Mouse (Mus musculus) kidney, adult 2 months (tissue): ENCODE measurements around the gene Fam227a. TPM values are rescaled to one million over a fixed set of nuclear protein-coding genes. Genes with fewer than 3 reads are reported as not detected.

Source experiments
- DNase-seq: peaks from one replicate; pipeline ENCODE4 v3.0.0; 2021
- H3K27ac ChIP-seq: fragments of 200-500 bp; 2 replicates; pipeline ENCODE4 v1.5.1; 2012; ENCODE audit warnings: low read depth, low read length, control low read depth, inconsistent platforms; ENCODE audit not compliant: insufficient read depth
- H3K27me3 ChIP-seq: fragments of 200-500 bp; replicated peaks from 2 replicates; pipeline ENCODE4 v1.6.1; 2012; ENCODE audit warnings: mild to moderate bottlenecking, moderate library complexity, low read length, inconsistent platforms; ENCODE audit not compliant: control insufficient read depth, insufficient read depth
- H3K36me3 ChIP-seq: fragments of 200-500 bp; 2 replicates; pipeline ENCODE4 v1.6.1; 2012; ENCODE audit warnings: mild to moderate bottlenecking, moderate library complexity, low read length, inconsistent platforms; ENCODE audit not compliant: control insufficient read depth, insufficient read depth
- H3K4me1 ChIP-seq: fragments of 200-500 bp; 2 replicates; pipeline ENCODE4 v1.6.1; 2011; ENCODE audit warnings: low read length; ENCODE audit not compliant: control insufficient read depth, insufficient read depth
- H3K4me3 ChIP-seq: fragments of 200-500 bp; 2 replicates; pipeline ENCODE4 v1.5.1; 2011; ENCODE audit warnings: mild to moderate bottlenecking, low read depth, low read length, control low read depth; ENCODE audit not compliant: insufficient read depth
- CTCF ChIP-seq: fragments of 200-500 bp; conservative IDR thresholded peaks from 2 replicates; pipeline ENCODE4 v1.5.1; 2011; ENCODE audit warnings: low read depth, mild to moderate bottlenecking, control low read depth, low read length, moderate library complexity, mixed read lengths; ENCODE audit not compliant: insufficient read depth, insufficient read length
- POLR2A ChIP-seq: fragments of 200-500 bp; IDR thresholded peaks from one replicate; pipeline ENCODE4 v1.6.1; 2011; ENCODE audit warnings: low read depth, low read length, control low read depth
- WGBS: fragments of 180-500 bp; shearing (Covaris S2); methylation state at CpG from one replicate; pipeline ENCODE4 v1.1.7; 2018; 5-methylcytosine and 5-hydroxymethylcytosine counted together
- polyA plus RNA-seq: library from polyadenylated mRNA; depleted of rRNA; stranded (reverse); fragments of >200 nt; gene quantifications from 2 replicates; pipeline ENCODE4 v1.2.3, GENCODE M21; 2012

Fam227a gene
- polyA plus RNA-seq, 1 experiment = 1.3 TPM

GRCm38 (mm10) chr15:79609226-79609625 is 49.5 kb downstream of the Fam227a start:
- 97% methylated on average over 2 of the region's 2 CpGs for WGBS
- H3K36me3 ChIP-seq = no peaks in the 10 kb centered on the region
- DNase-seq = no peak
- no peak for TF ChIP-seq CTCF
- TF ChIP-seq POLR2A = no peak
- no peak overlapping the region for H3K4me3 ChIP-seq
- no peaks in the 10 kb centered on the region for H3K27me3 ChIP-seq
- no peaks in the 10 kb centered on the region for H3K4me1 ChIP-seq
- no peak overlapping the region for H3K27ac ChIP-seq

GRCm38 (mm10) chr15:79608214-79608613 is 50.5 kb downstream of the Fam227a start:
- no peak for TF ChIP-seq POLR2A
- Histone ChIP-seq H3K4me3 (no peak overlapping the region), H3K4me1 (no peaks in the 10 kb centered on the region), H3K27me3 (no peaks in the 10 kb centered on the region), H3K36me3 (no peaks in the 10 kb centered on the region), H3K27ac (no peak overlapping the region)
- WGBS = 75% methylated on average over 7 of the region's 7 CpGs
- no peak for DNase-seq

GRCm38 (mm10) chr15:79607757-79608156 is 51.0 kb downstream of the Fam227a start:
- 62% methylated on average over 2 of the region's 2 CpGs for WGBS
- TF ChIP-seq CTCF = peak; percentile 28
- TF ChIP-seq POLR2A = no peak
- Histone ChIP-seq H3K27ac (no peak overlapping the region), H3K4me3 (no peak overlapping the region), H3K36me3 (no peaks in the 10 kb centered on the region), H3K27me3 (no peaks in the 10 kb centered on the region), H3K4me1 (no peaks in the 10 kb centered on the region)
- DNase-seq = peak; percentile 12

DNA sequence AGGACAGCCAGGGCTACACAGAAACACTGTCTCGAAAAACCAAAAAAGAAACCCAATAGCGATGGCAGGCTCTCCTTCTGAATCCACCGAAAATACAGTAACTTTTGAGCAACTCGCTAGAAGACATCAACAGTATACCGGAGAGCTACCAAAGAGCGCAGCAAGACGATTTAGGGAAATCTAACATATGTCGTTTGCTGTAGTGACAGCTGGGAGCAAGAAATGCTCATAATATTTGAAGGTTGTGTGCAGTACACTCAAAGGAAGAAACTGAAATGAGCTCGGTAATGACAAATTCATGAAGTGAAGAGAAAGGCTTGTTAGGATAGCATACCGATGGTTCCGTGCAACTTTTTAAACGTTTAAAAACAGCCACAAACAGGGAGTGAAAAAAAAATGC is 52.6 kb downstream of the Fam227a start:
- WGBS = 88% methylated on average over 12 of the region's 12 CpGs
- no peaks in the 10 kb centered on the region for H3K27me3 ChIP-seq
- DNase-seq = no peak
- H3K4me3 ChIP-seq = no peak overlapping the region
- H3K36me3 ChIP-seq = no peaks in the 10 kb centered on the region
- no peaks in the 10 kb centered on the region for H3K4me1 ChIP-seq
- no peak for TF ChIP-seq POLR2A
- no peak for TF ChIP-seq CTCF
- no peak overlapping the region for H3K27ac ChIP-seq

GRCm38 (mm10) chr15:79604990-79605665 is 53.6 kb downstream of the Fam227a start, which contains the start of gene Dmc1:
Dmc1 (minus strand) TSS chr15:79605109.
- DNase-seq = peak; percentile 25
- WGBS = 17% methylated on average over 37 of the region's 37 CpGs
- no peak within 1 kb of the TSS for H3K4me3 ChIP-seq
- TF ChIP-seq POLR2A (no peak), CTCF (no peak)
- no peaks in the 10 kb centered on the region for H3K36me3 ChIP-seq
- H3K4me1 ChIP-seq = no peaks in the 10 kb centered on the region
- H3K27ac ChIP-seq = no peak within 1 kb of the TSS
- no peaks in the 10 kb centered on the region for H3K27me3 ChIP-seq

- Histone ChIP-seq H3K4me3 (no peak overlapping the region), H3K36me3 (no peaks in the 10 kb centered on the region), H3K4me1 (no peaks in the 10 kb centered on the region), H3K27me3 (no peaks in the 10 kb centered on the region), H3K27ac (no peak overlapping the region)
- no peak for DNase-seq
- 85% methylated on average over 2 of the region's 2 CpGs for WGBS
- TF ChIP-seq CTCF (no peak), POLR2A (no peak)
Observed at GRCm38 (mm10) chr15:79600176-79600575, 58.6 kb downstream of the Fam227a start.

DNA sequence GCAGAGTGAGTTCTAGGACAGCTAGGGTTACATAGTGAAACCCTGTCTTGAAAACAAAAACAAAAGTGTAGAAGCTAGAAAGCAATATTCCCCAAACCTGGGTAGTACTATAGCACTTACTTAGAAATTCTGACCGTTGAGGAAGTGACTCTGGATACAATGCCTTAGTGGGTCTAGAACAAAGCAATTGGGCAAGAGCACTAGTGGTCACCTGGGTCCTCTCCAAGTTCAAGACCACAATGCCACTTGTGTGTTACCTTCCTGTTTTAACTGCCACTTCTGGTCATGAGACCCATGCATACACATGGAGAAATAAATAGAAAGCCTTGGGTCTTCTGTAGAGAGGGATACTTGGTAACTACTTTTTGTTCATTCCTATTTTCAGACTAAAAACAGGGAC is 60.0 kb downstream of the Fam227a start:
- H3K36me3 ChIP-seq = no peaks in the 10 kb centered on the region
- H3K4me3 ChIP-seq = no peak overlapping the region
- H3K27ac ChIP-seq = no peak overlapping the region
- no peaks in the 10 kb centered on the region for H3K4me1 ChIP-seq
- H3K27me3 ChIP-seq = no peaks in the 10 kb centered on the region
- DNase-seq = no peak
- TF ChIP-seq CTCF = no peak
- no peak for TF ChIP-seq POLR2A
- WGBS = 80% methylated on average over 1 of the region's 1 CpGs
